In the genomic region with DNA sequence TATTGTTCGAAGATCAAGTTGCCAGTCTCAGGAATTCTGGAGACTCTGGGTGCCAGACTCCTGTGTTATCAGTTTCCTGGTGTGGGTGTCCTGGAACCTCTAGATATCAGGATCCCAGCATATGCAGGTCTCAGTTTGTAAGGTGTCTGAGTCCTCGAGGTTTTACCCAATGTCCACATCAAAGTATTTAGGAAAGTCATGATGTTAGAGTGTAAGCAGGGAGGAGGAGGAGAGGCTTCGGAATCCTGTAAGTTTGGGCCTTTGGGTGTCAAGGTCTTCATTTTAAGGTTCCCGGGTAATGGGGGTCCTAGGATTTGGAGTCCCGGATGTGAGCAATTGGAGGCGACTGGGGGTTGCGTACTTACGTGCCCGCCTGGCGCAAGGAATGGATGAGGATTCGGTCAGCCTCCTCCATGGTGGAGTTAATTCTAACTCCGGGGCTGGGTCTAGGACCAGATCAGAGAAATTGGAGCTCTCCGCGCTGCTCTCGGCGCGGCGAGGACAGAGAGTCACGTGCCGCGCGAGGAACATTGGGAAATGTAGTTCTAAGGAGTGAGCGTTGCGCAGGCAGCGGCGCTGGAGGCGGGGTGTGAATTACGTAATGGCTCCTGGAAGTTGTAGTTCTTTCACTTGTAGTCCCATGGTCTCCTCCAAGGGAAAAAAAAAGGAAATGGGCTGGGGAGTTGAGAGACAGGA, we compare ENCODE assay signal across 8 mouse cellular contexts. TPM values are rescaled to one million over a fixed set of nuclear protein-coding genes. Genes with fewer than 3 reads are reported as not detected.
DNase-seq lines count a peak whose midpoint lies in the region; ATAC-seq and TF ChIP-seq lines count a peak whose summit lies in the region.

A gene (minus strand): TSS at position 639 of the 696 bp plus-strand sequence.

- H3K36me3 ChIP-seq in heart, embryonic 10.5 days, result no peaks in the 10 kb centered on the region
- H3K36me3 ChIP-seq in kidney, embryonic 15.5 days, result 0 out of 2 replicates have a peak, but pooled peaks cover 9% of the 10 kb centered on the region

- H3K9ac ChIP-seq in kidney, embryonic 15.5 days, result peak within 1 kb of the TSS; percentile 42

- ATAC-seq in kidney, embryonic 15.5 days (replicated peaks; ENCODE audit: low FRiP score), result peak; percentile 95
- ATAC-seq in monocyte, adult 5-6 weeks (replicated peaks; ENCODE audit: insufficient number of reproducible peaks, low FRiP score, low TSS enrichment, poor library complexity, severe bottlenecking), result peak; percentile 95

- peak within 1 kb of the TSS; percentile 58 for H3K4me2 ChIP-seq in kidney, embryonic 15.5 days

- no peak for TF ChIP-seq POLR2A in bone marrow macrophage, adult 2 months (IDR thresholded peaks at IDR 0.05; ENCODE audit: borderline replicate concordance, low read depth, low read length)
- peak; percentile 53 for TF ChIP-seq POLR2A in embryonic fibroblast, embryonic 13.5 days (IDR thresholded peaks at IDR 0.05; ENCODE audit: low read depth, low read length)

- H3K4me3 ChIP-seq in bone marrow macrophage, adult 2 months (ENCODE audit: insufficient read depth, low read length), result peak within 1 kb of the TSS; percentile 90
- peak within 1 kb of the TSS; percentile 71 for H3K4me3 ChIP-seq in embryonic fibroblast, embryonic 13.5 days (ENCODE audit: insufficient read depth, low read length)
- H3K4me3 ChIP-seq in heart, embryonic 10.5 days, result peak within 1 kb of the TSS; percentile 59
- H3K4me3 ChIP-seq in kidney, embryonic 15.5 days (replicated peaks), result peak within 1 kb of the TSS; percentile 52

- 15% methylated on average over 28 of the region's 28 CpGs for WGBS in heart, embryonic 10.5 days
- WGBS in kidney, embryonic 15.5 days, result 20% methylated on average over 28 of the region's 28 CpGs

- H3K4me1 ChIP-seq in bone marrow macrophage, adult 2 months (ENCODE audit: control insufficient read depth, insufficient read depth, low read length), result peaks cover 7% of the 10 kb centered on the region
- no peaks in the 10 kb centered on the region for H3K4me1 ChIP-seq in embryonic fibroblast, embryonic 13.5 days (ENCODE audit: control insufficient read depth, insufficient read depth, low read length)
- no peaks in the 10 kb centered on the region for H3K4me1 ChIP-seq in heart, embryonic 10.5 days
- H3K4me1 ChIP-seq in kidney, embryonic 15.5 days, result 0 out of 2 replicates have a peak, but pooled peaks cover 6% of the 10 kb centered on the region

- DNase-seq in A20 (ENCODE audit: low read depth, low spot score) (peak; percentile 84), liver (peak; percentile 83)
- peak; percentile 93 for DNase-seq in heart, embryonic 10.5 days (ENCODE audit: low spot score)
- DNase-seq in spleen, postnatal 4 days (ENCODE audit: low spot score in 2 of 2), result peak; percentile 76 to 85

- H3K27me3 ChIP-seq in heart, embryonic 10.5 days (ENCODE audit: insufficient read depth, poor library complexity, severe bottlenecking), result peaks cover 5% of the 10 kb centered on the region
- no peaks in the 10 kb centered on the region; the same call in 1 of the 2 replicates for H3K27me3 ChIP-seq in kidney, embryonic 15.5 days

- peak within 1 kb of the TSS; percentile 54 for H3K27ac ChIP-seq in bone marrow macrophage, adult 2 months (ENCODE audit: insufficient read depth, low read depth, low read length)
- 0 out of 2 replicates have a peak within 1 kb of the TSS, but pooled peaks have one; percentile 56 for H3K27ac ChIP-seq in embryonic fibroblast, embryonic 13.5 days (ENCODE audit: insufficient read depth, low read length)
- H3K27ac ChIP-seq in heart, embryonic 10.5 days, result peak within 1 kb of the TSS; percentile 78; the same call in 1 of the 2 replicates
- peak within 1 kb of the TSS; percentile 51; the same call in 1 of the 2 replicates for H3K27ac ChIP-seq in kidney, embryonic 15.5 days

- no peaks in the 10 kb centered on the region for H3K9me3 ChIP-seq in heart, embryonic 10.5 days
- no peaks in the 10 kb centered on the region for H3K9me3 ChIP-seq in kidney, embryonic 15.5 days (replicated peaks)

- no peak for TF ChIP-seq CTCF in bone marrow macrophage, adult 2 months (IDR thresholded peaks at IDR 0.05; ENCODE audit: low read depth, low read length)
- TF ChIP-seq CTCF in embryonic fibroblast, embryonic 13.5 days (IDR thresholded peaks at IDR 0.05; ENCODE audit: borderline replicate concordance, insufficient read depth, low read length), result no peak

RNA-seq across cellular contexts. Expression of the gene that starts here (rescaled TPM):
- polyA plus RNA-seq in bone marrow macrophage, adult 2 months (2012; ENCODE audit: insufficient read depth, insufficient read length, missing spikeins), result 35.0 and 35.8 TPM in 2 replicates
- polyA plus RNA-seq in embryonic fibroblast, embryonic 13.5 days (2011; ENCODE audit: insufficient read length, low read depth, missing spikeins), result 12.8 and 14.3 TPM in 2 replicates
- polyA plus RNA-seq in heart, embryonic 10.5 days (2016; fragmentation: Nextera tagmentation; extraction: Ambion mirVana), result 27.1 and 27.6 TPM in 2 replicates
- 29.9 and 30.5 TPM in 2 replicates for polyA plus RNA-seq in kidney, embryonic 15.5 days (2015; fragmentation: Nextera tagmentation; extraction: Ambion mirVana)
- 10.1 to 16.2 TPM (median 15.0 TPM) in 3 replicates for total RNA-seq in monocyte, adult 5-6 weeks (2017)

Comparison
In these comparisons a context has a peak if more than half of its experiments do, and no peak if none do; other contexts are left out.
1. Peak in every context shown above with its lines: DNase-seq, ATAC-seq, H3K4me3 ChIP-seq and H3K27ac ChIP-seq.